Comparison of ENCODE assay signal across 8 mouse cellular contexts in genomic region chr4:83417820-83418186, GRCm38 (mm10). TPM values are rescaled to one million over a fixed set of nuclear protein-coding genes. Genes with fewer than 3 reads are reported as not detected.
A peak's percentile ranks its signal among the peaks of the same experiment; 100 is the strongest.
DNase-seq lines count a peak whose midpoint lies in the region; ATAC-seq and TF ChIP-seq lines count a peak whose summit lies in the region.

No protein-coding gene starts in this region.

- no peaks in the 10 kb centered on the region for H3K27me3 ChIP-seq in kidney, embryonic 14.5 days (ENCODE audit: control insufficient read depth, insufficient read depth, low read length)
- no peaks in the 10 kb centered on the region for H3K27me3 ChIP-seq in hindbrain, embryonic 16.5 days (replicated peaks; ENCODE audit: control insufficient read depth, insufficient read depth, low read length)
- H3K27me3 ChIP-seq in midbrain, embryonic 15.5 days (replicated peaks): no peaks in the 10 kb centered on the region

- H3K4me3 ChIP-seq in kidney, embryonic 14.5 days (ENCODE audit: low read length): peak overlapping the region; percentile 64
- H3K4me3 ChIP-seq in bone marrow macrophage, adult 2 months (ENCODE audit: insufficient read depth, low read length): peak overlapping the region; percentile 80
- H3K4me3 ChIP-seq in hindbrain, embryonic 16.5 days (ENCODE audit: low read length): peak overlapping the region; percentile 91
- H3K4me3 ChIP-seq in midbrain, embryonic 15.5 days: peak overlapping the region; percentile 79

- no peaks in the 10 kb centered on the region for H3K9me3 ChIP-seq in kidney, embryonic 14.5 days (ENCODE audit: control insufficient read depth, low read length)
- H3K9me3 ChIP-seq in hindbrain, embryonic 16.5 days (ENCODE audit: control insufficient read depth, low read length): no peaks in the 10 kb centered on the region
- H3K9me3 ChIP-seq in midbrain, embryonic 15.5 days: no peaks in the 10 kb centered on the region

- H3K36me3 ChIP-seq in kidney, embryonic 14.5 days (ENCODE audit: control insufficient read depth, insufficient read depth, low read length): peaks cover 12% of the 10 kb centered on the region; the same call in 1 of the 2 replicates
- H3K36me3 ChIP-seq in hindbrain, embryonic 16.5 days (ENCODE audit: control insufficient read depth, insufficient read depth, low read length): no peaks in the 10 kb centered on the region
- no peaks in the 10 kb centered on the region for H3K36me3 ChIP-seq in midbrain, embryonic 15.5 days (replicated peaks)

- TF ChIP-seq CTCF in bone marrow macrophage, adult 2 months (IDR thresholded peaks at IDR 0.05; ENCODE audit: low read depth, low read length): no peak

- no peak for TF ChIP-seq POLR2A in bone marrow macrophage, adult 2 months (IDR thresholded peaks at IDR 0.05; ENCODE audit: borderline replicate concordance, low read depth, low read length)

- ATAC-seq in kidney, embryonic 14.5 days (ENCODE audit: low FRiP score, low TSS enrichment): peak; percentile 60
- ATAC-seq in hindbrain, embryonic 16.5 days: no peak
- ATAC-seq in midbrain, embryonic 15.5 days (replicated peaks): peak; percentile 83
- ATAC-seq in cerebellum, adult (ENCODE audit: insufficient number of reproducible peaks, low FRiP score, low TSS enrichment): no peak

- no peak for DNase-seq in kidney, postnatal 4 days
- no peak for DNase-seq in spleen, postnatal 14 days (ENCODE audit: low spot score in 2 of 2)
- no peak for DNase-seq in layer of hippocampus, postnatal 14 days (ENCODE audit: low spot score in 2 of 2)

- peak overlapping the region; percentile 72 for H3K9ac ChIP-seq in kidney, embryonic 14.5 days (ENCODE audit: low read depth, low read length)
- peak overlapping the region; percentile 81 for H3K9ac ChIP-seq in hindbrain, embryonic 16.5 days (ENCODE audit: low read depth, low read length)
- H3K9ac ChIP-seq in midbrain, embryonic 15.5 days: peak overlapping the region; percentile 83

- H3K27ac ChIP-seq in kidney, embryonic 14.5 days (ENCODE audit: low read depth, low read length): no peak overlapping the region
- 0 out of 2 replicates have a peak overlapping the region, but pooled peaks have one; percentile 6 for H3K27ac ChIP-seq in bone marrow macrophage, adult 2 months (ENCODE audit: insufficient read depth, low read depth, low read length)
- peak overlapping the region; percentile 81 for H3K27ac ChIP-seq in hindbrain, embryonic 16.5 days (ENCODE audit: low read depth, low read length)
- peak overlapping the region; percentile 86 for H3K27ac ChIP-seq in midbrain, embryonic 15.5 days

- H3K4me2 ChIP-seq in kidney, embryonic 14.5 days (replicated peaks; ENCODE audit: low read depth, low read length): peak overlapping the region; percentile 45
- peak overlapping the region; percentile 56 for H3K4me2 ChIP-seq in hindbrain, embryonic 16.5 days (ENCODE audit: low read length)
- H3K4me2 ChIP-seq in midbrain, embryonic 15.5 days: peak overlapping the region; percentile 51

- WGBS in kidney, embryonic 14.5 days: under 1% methylated on average over 30 of the region's 30 CpGs
- 0% methylated on average over 30 of the region's 30 CpGs for WGBS in hindbrain, embryonic 16.5 days
- under 1% methylated on average over 30 of the region's 30 CpGs for WGBS in midbrain, embryonic 15.5 days

- 0 out of 2 replicates have a peak, but pooled peaks cover 2% of the 10 kb centered on the region for H3K4me1 ChIP-seq in kidney, embryonic 14.5 days (ENCODE audit: control insufficient read depth, insufficient read depth, low read length)
- peaks cover 2% of the 10 kb centered on the region; the same call in 1 of the 2 replicates for H3K4me1 ChIP-seq in bone marrow macrophage, adult 2 months (ENCODE audit: control insufficient read depth, insufficient read depth, low read length)
- H3K4me1 ChIP-seq in hindbrain, embryonic 16.5 days (ENCODE audit: control insufficient read depth, insufficient read depth, low read depth, low read length): peaks cover 15% of the 10 kb centered on the region
- peaks cover 22% of the 10 kb centered on the region for H3K4me1 ChIP-seq in midbrain, embryonic 15.5 days

RNA-seq across cellular contexts. Expression of gene Snapc3, which starts 0.3 kb away (rescaled TPM):
- polyA plus RNA-seq in kidney, embryonic 14.5 days (2014; fragmentation: Nextera tagmentation; extraction: Ambion mirVana): 45.0 and 51.3 TPM in 2 replicates
- polyA plus RNA-seq in bone marrow macrophage, adult 2 months (2012; ENCODE audit: insufficient read depth, insufficient read length, missing spikeins): 14.2 and 19.9 TPM in 2 replicates
- 54.1 and 57.5 TPM in 2 replicates for polyA plus RNA-seq in hindbrain, embryonic 16.5 days (2015; fragmentation: Nextera tagmentation; extraction: Ambion mirVana)
- 75.1 and 75.3 TPM in 2 replicates for polyA plus RNA-seq in midbrain, embryonic 15.5 days (2015; fragmentation: Nextera tagmentation; extraction: Ambion mirVana)
- 10 to 100 TPM; 38.7 to 40.9 TPM for total RNA-seq in layer of hippocampus, postnatal 14 days (2021)

Comparison
In these comparisons a context has a peak if more than half of its experiments do, and no peak if none do; other contexts are left out.
1. ATAC-seq: peak in kidney, embryonic 14.5 days (single experiment) and midbrain, embryonic 15.5 days (single experiment); none in hindbrain, embryonic 16.5 days (single experiment) and cerebellum, adult (single experiment).
2. Peak in every context shown above with its lines, with median percentiles within 50 percentile points of each other: H3K4me2 ChIP-seq, H3K4me3 ChIP-seq and H3K9ac ChIP-seq.